Mouse (Mus musculus): ENCODE measurements at regions not wholly inside any gene's neighbourhood (a gene's known extent, or its start where the extent isn't known, plus 50 kb on each side); places are given as distances from the start of the nearest gene placed in this dataset.
A peak's percentile ranks its signal among the peaks of the same experiment; 100 is the strongest.

GRCm38 (mm10) chr2:172813319-172813718, 126.8 kb downstream of the Bmp7 start:
- intact Hi-C loops (cut with DNase I): no loop called here
- peak in 1 of 2 experiments; percentile 13 for DNase-seq

DNA sequence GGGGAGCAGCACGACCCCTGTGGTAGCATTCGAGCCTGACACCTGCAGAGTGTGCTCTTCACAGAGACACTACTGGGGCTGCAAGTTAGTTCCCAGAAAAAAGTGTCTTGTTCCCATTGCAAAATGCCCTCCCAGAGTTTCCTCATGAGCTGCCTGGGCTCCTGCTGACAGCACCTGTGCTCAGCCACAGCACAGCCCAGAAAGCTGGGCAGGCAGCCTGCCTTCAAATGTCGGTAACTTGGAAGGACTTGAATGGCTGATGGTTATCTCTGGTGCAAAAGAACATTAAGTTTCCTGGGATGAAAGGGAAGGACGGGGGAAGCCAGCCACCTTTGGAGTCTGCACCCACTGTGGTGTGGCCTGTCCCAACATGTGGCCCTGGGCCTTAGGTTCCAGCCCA, 126.2 kb downstream of the Bmp7 start:
- no peak for DNase-seq
- intact Hi-C loops (cut with DNase I): no loop called here

GRCm38 (mm10) chr2:172815146-172815545, 125.0 kb downstream of the Bmp7 start:
- DNase-seq: no peak
- intact Hi-C loops (cut with DNase I): no loop called here

DNA sequence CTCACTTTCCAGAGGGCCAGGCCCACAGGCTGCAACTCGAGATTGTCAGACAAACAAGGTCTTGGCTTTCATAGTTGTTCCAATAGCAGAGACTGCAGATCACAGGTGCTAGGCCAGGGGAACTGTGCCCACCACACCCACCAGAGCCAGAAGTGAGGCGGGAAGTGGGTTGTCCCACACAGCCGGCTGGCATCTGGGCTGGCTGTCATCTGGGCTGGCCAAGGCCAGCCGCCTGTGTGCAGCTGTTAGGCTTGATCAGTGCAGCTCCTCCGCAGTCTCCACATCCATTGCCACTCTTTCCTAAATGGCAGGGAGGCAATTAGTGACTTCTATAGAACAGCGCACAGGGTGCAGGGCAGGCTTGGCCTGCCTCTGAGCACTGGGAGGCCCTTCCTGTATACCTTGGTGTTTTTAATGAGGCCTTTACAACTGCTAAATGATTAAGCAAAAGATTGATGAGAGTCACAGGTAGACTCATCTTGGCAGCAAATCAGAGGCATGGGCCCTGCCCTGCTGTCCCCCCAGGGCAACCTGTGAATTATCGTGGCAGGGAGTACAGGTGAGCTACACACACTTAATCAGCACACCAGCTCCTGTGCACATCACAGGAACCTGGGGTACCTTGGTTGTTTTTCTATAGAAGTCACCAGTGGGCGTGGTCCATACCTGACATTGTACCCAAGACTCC, 122.9 kb downstream of the Bmp7 start:
- intact Hi-C loops (cut with DNase I): no loop called here

More for the DNA sequence above, 122.9 kb downstream of the Bmp7 start:
- no peak for DNase-seq

Measured in heart, postnatal 36 days (tissue).